15 mouse cellular contexts compared by ENCODE assay signal in the genomic region with DNA sequence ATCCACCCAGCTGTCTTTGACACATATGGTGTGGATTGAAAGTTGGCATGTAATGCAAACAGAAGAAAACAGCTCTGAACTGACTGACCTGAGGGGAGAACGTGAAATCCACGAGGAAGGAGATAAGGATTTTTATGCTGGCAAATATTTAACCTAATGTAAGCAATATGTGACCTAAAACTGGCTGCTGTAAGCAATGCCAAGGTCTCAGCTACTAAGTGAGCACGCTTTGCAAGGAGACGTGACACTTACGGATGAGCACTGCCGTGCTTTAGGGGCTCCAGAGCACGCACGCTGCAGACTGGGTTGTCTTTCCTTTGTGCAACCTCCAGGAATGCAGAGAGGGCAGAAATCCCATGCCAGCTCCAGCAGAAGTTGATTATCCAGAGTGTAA. TPM values are rescaled to one million over a fixed set of nuclear protein-coding genes. Genes with fewer than 3 reads are reported as not detected.
DNase-seq lines count a peak whose midpoint lies in the region; ATAC-seq and TF ChIP-seq lines count a peak whose summit lies in the region.
"Had no signal": no experiment of that assay in that cellular context is flagged by ENCODE, and none has a peak within 500 bp of the region (broad histone marks: within the 10 kb centered on the region; RNA-seq: fewer than 3 reads in every experiment).

No protein-coding gene starts in this region.

- no peaks in the 10 kb centered on the region for H3K79me2 ChIP-seq in liver, adult 2 months (ENCODE audit: control insufficient read depth, insufficient read depth, low read length)

- peak overlapping the region; percentile 30 for H3K9ac ChIP-seq in liver, adult 2 months (ENCODE audit: low read depth, low read length)
- no peak overlapping the region for H3K9ac ChIP-seq in intestine, embryonic 15.5 days
- no peak overlapping the region for H3K9ac ChIP-seq in neural tube, embryonic 14.5 days (replicated peaks; ENCODE audit: low read depth, low read length)
- H3K9ac ChIP-seq: neural tube, embryonic 13.5 days had no signal

- H3K9me3 ChIP-seq in intestine, embryonic 15.5 days = no peaks in the 10 kb centered on the region
- H3K9me3 ChIP-seq in neural tube, embryonic 14.5 days (ENCODE audit: control insufficient read depth, low read length) = no peaks in the 10 kb centered on the region
- H3K9me3 ChIP-seq: neural tube, embryonic 13.5 days had no signal

- no peaks in the 10 kb centered on the region for H3K36me3 ChIP-seq in liver, adult 2 months (ENCODE audit: control insufficient read depth, insufficient read depth, low read length)
- no peaks in the 10 kb centered on the region for H3K36me3 ChIP-seq in intestine, embryonic 15.5 days
- H3K36me3 ChIP-seq in neural tube, embryonic 14.5 days (ENCODE audit: control insufficient read depth, insufficient read depth, low read length) = no peaks in the 10 kb centered on the region
- no peaks in the 10 kb centered on the region for H3K36me3 ChIP-seq in thymus, adult 2 months (ENCODE audit: control insufficient read depth, insufficient read depth, low read length)
- H3K36me3 ChIP-seq: neural tube, embryonic 13.5 days had no signal

- peak; percentile 43 for DNase-seq in embryo, embryonic 10 days (ENCODE audit: low spot score)
- no peak for DNase-seq in embryo, embryonic 9.5 days (ENCODE audit: extremely low spot score)
- DNase-seq in liver, adult 2 months (ENCODE audit: extremely low read depth, low read depth, low spot score) = peak; percentile 92
- no peak for DNase-seq in liver
- no peak for DNase-seq in testis, postnatal 10 days (ENCODE audit: low spot score)
- no peak for DNase-seq in thymus, adult 2 months
- DNase-seq: adrenal gland, postnatal 25 days; cerebellum, adult 9-10 months; lung, adult 2 months had no signal

- ATAC-seq in intestine, embryonic 15.5 days = peak; percentile 81
- ATAC-seq in neural tube, embryonic 14.5 days (ENCODE audit: low read depth) = 0 out of 2 replicates have a peak, but pooled peaks have one; percentile 49

- H3K27ac ChIP-seq in liver, adult 2 months (replicated peaks; ENCODE audit: insufficient read depth, low read depth, low read length) = no peak overlapping the region
- no peak overlapping the region; the same call in 1 of the 2 replicates for H3K27ac ChIP-seq in intestine, embryonic 15.5 days
- no peak overlapping the region for H3K27ac ChIP-seq in neural tube, embryonic 14.5 days (ENCODE audit: low read depth, low read length)
- no peak overlapping the region for H3K27ac ChIP-seq in thymus, adult 2 months (ENCODE audit: control insufficient read depth, insufficient read depth, low read length)
- H3K27ac ChIP-seq: neural tube, embryonic 13.5 days had no signal

- TF ChIP-seq POLR2A in liver, adult 2 months (IDR thresholded peaks at IDR 0.05; ENCODE audit: extremely low read depth, insufficient read depth, low read length) = no peak
- no peak for TF ChIP-seq POLR2A in thymus, adult 2 months (IDR thresholded peaks at IDR 0.05; ENCODE audit: control insufficient read depth, extremely low read depth, insufficient read depth, low read length, poor library complexity)

- no peaks in the 10 kb centered on the region for H3K27me3 ChIP-seq in liver, adult 2 months (ENCODE audit: control insufficient read depth, insufficient read depth, low read length)
- H3K27me3 ChIP-seq in intestine, embryonic 15.5 days (replicated peaks) = no peaks in the 10 kb centered on the region
- no peaks in the 10 kb centered on the region for H3K27me3 ChIP-seq in neural tube, embryonic 14.5 days (ENCODE audit: control insufficient read depth, insufficient read depth, low read length)
- H3K27me3 ChIP-seq in thymus, adult 2 months (ENCODE audit: control insufficient read depth, insufficient read depth, low read length) = no peaks in the 10 kb centered on the region
- H3K27me3 ChIP-seq: neural tube, embryonic 13.5 days had no signal

- no peak for TF ChIP-seq CTCF in liver, adult 2 months (IDR thresholded peaks at IDR 0.05; ENCODE audit: low read depth, low read length)
- no peak for TF ChIP-seq CTCF in thymus, adult 2 months (IDR thresholded peaks at IDR 0.05; ENCODE audit: borderline replicate concordance, control insufficient read depth, extremely low read depth, insufficient read depth, low read length, poor library complexity)

- H3K4me3 ChIP-seq in liver, adult 2 months (ENCODE audit: insufficient read depth, low read depth, low read length) = no peak overlapping the region; the same call in 1 of the 2 replicates
- H3K4me3 ChIP-seq in intestine, embryonic 15.5 days (replicated peaks) = no peak overlapping the region; the same call in 1 of the 2 replicates
- H3K4me3 ChIP-seq in neural tube, embryonic 14.5 days (ENCODE audit: low read depth, low read length) = no peak overlapping the region
- H3K4me3 ChIP-seq in thymus, adult 2 months (ENCODE audit: control insufficient read depth, insufficient read depth, low read length) = no peak overlapping the region
- H3K4me3 ChIP-seq: neural tube, embryonic 13.5 days had no signal

- peaks cover 12% of the 10 kb centered on the region for H3K4me1 ChIP-seq in liver, adult 2 months (ENCODE audit: control insufficient read depth, insufficient read depth, low read length)
- peaks cover 26% of the 10 kb centered on the region for H3K4me1 ChIP-seq in intestine, embryonic 15.5 days (replicated peaks)
- H3K4me1 ChIP-seq in neural tube, embryonic 14.5 days (ENCODE audit: control insufficient read depth, insufficient read depth, low read length) = no peaks in the 10 kb centered on the region
- H3K4me1 ChIP-seq in thymus, adult 2 months (replicated peaks; ENCODE audit: control insufficient read depth, insufficient read depth, low read length) = no peaks in the 10 kb centered on the region

- H3K4me2 ChIP-seq in intestine, embryonic 15.5 days (replicated peaks) = peak overlapping the region; percentile 48
- H3K4me2 ChIP-seq in neural tube, embryonic 14.5 days (ENCODE audit: low read depth, low read length) = no peak overlapping the region
- H3K4me2 ChIP-seq: neural tube, embryonic 13.5 days had no signal

- WGBS in liver, adult 2 months = 7% methylated on average over 8 of the region's 8 CpGs
- 18% methylated on average over 8 of the region's 8 CpGs for WGBS in intestine, embryonic 15.5 days
- WGBS in neural tube, embryonic 14.5 days = 56% methylated on average over 8 of the region's 8 CpGs
- WGBS in thymus, adult 2 months = 89% methylated on average over 8 of the region's 8 CpGs

RNA-seq across cellular contexts. Expression of a gene that starts 6.8 kb away (rescaled TPM):
- total RNA-seq in liver, adult 2 months (2014; rRNA removed) = not detected in 2 replicates
- polyA plus RNA-seq in liver, adult 2 months (2012; rRNA removed) = not detected in 2 replicates
- 1.7 and 2.3 TPM in 2 replicates for polyA plus RNA-seq in intestine, embryonic 15.5 days (2015; fragmentation: Nextera tagmentation; extraction: Ambion mirVana)
- polyA plus RNA-seq in neural tube, embryonic 14.5 days (2014; fragmentation: Nextera tagmentation; extraction: Ambion mirVana) = not detected in 2 replicates
- 0.11 and 0.13 TPM in 2 replicates for polyA plus RNA-seq in thymus, adult 2 months (2012; rRNA removed)
- total RNA-seq: adrenal gland, postnatal 25 days; gastrocnemius, adult 18-20 months had no signal
- polyA plus RNA-seq: heart, embryonic 16.5 days; spleen, adult 2 months had no signal

RNA-seq across cellular contexts. Expression of a gene that starts 35.3 kb away (rescaled TPM):
- total RNA-seq in liver, adult 2 months (2014; rRNA removed) = 0.07 TPM in 1 of 2 replicates, not detected in the other
- 0.06 TPM in 2 replicates for polyA plus RNA-seq in liver, adult 2 months (2012; rRNA removed)
- 0.16 and 0.19 TPM in 2 replicates for polyA plus RNA-seq in intestine, embryonic 15.5 days (2015; fragmentation: Nextera tagmentation; extraction: Ambion mirVana)
- not detected in 2 replicates for polyA plus RNA-seq in neural tube, embryonic 14.5 days (2014; fragmentation: Nextera tagmentation; extraction: Ambion mirVana)
- 0.05 and 0.14 TPM in 2 replicates for polyA plus RNA-seq in thymus, adult 2 months (2012; rRNA removed)
- total RNA-seq: adrenal gland, postnatal 25 days; gastrocnemius, adult 18-20 months had no signal
- polyA plus RNA-seq: lung, adult 2 months; spleen, adult 2 months had no signal

RNA-seq across cellular contexts. Expression of a gene that starts 45.5 kb away (rescaled TPM):
- 2,711 and 3,373 TPM in 2 replicates for total RNA-seq in liver, adult 2 months (2014; rRNA removed)
- polyA plus RNA-seq in liver, adult 2 months (2012; rRNA removed) = 3,177 and 3,191 TPM in 2 replicates
- 396 and 436 TPM in 2 replicates for polyA plus RNA-seq in intestine, embryonic 15.5 days (2015; fragmentation: Nextera tagmentation; extraction: Ambion mirVana)
- polyA plus RNA-seq in neural tube, embryonic 14.5 days (2014; fragmentation: Nextera tagmentation; extraction: Ambion mirVana) = 0.62 and 2.2 TPM in 2 replicates
- polyA plus RNA-seq in thymus, adult 2 months (2012; rRNA removed) = 10.4 and 13.1 TPM in 2 replicates

Comparison
In these comparisons a context has a peak if more than half of its experiments do, and no peak if none do; other contexts are left out.
1. DNase-seq: peak in embryo, embryonic 10 days (single experiment) and liver, adult 2 months (single experiment); none in embryo, embryonic 9.5 days (single experiment), liver (single experiment), testis, postnatal 10 days (single experiment) and thymus, adult 2 months (single experiment).
2. RNA of a gene that starts 45.5 kb away (polyA plus RNA-seq): 3,177 to 3,191 TPM in liver, adult 2 months and 396 to 436 TPM in intestine, embryonic 15.5 days; 10.4 to 13.1 TPM in thymus, adult 2 months and 0.62 to 2.2 TPM in neural tube, embryonic 14.5 days; every median in the first group is over 10 times any median in the second.